Mouse (Mus musculus) thymus, postnatal 25 days (tissue): ENCODE results near the gene Dyrk2.

Experiments
- DNase-seq: peaks from one replicate; pipeline ENCODE4 v3.0.0; 2022

The Dyrk2 gene

GRCm38 (mm10) chr10:118840598-118840997 lies 29.4 kb downstream of the Dyrk2 start:
- no peak for DNase-seq

- no peak for DNase-seq
Measured at GRCm38 (mm10) chr10:118839343-118840141, 30.5 kb downstream of the Dyrk2 start.

GRCm38 (mm10) chr10:118837636-118838035 lies 32.4 kb downstream of the Dyrk2 start:
- DNase-seq: no peak

- no peak for DNase-seq
Measured at GRCm38 (mm10) chr10:118831190-118831589, 38.8 kb downstream of the Dyrk2 start.

- no peak for DNase-seq
Measured at GRCm38 (mm10) chr10:118829641-118830040, 40.4 kb downstream of the Dyrk2 start.

- peak; percentile 62 for DNase-seq
Measured at GRCm38 (mm10) chr10:118827116-118827515, 42.9 kb downstream of the Dyrk2 start.

- DNase-seq: no peak
Measured at GRCm38 (mm10) chr10:118824830-118825229, 45.2 kb downstream of the Dyrk2 start.

- DNase-seq: no peak
Measured at GRCm38 (mm10) chr10:118820901-118821300, 49.1 kb downstream of the Dyrk2 start.

- no peak for DNase-seq
Measured at GRCm38 (mm10) chr10:118819846-118820245, 50.2 kb downstream of the Dyrk2 start.

- DNase-seq: no peak
Measured at GRCm38 (mm10) chr10:118817089-118817488, 52.9 kb downstream of the Dyrk2 start.

GRCm38 (mm10) chr10:118811945-118812344 lies 58.1 kb downstream of the Dyrk2 start:
- DNase-seq: no peak

GRCm38 (mm10) chr10:118810908-118811711 lies 58.9 kb downstream of the Dyrk2 start:
- no peak for DNase-seq
